In genomic region chr7:72593259-72593658, GRCm38 (mm10) we compare ENCODE assay signal across 20 mouse cellular contexts.
DNase-seq lines count a peak whose midpoint lies in the region; ATAC-seq and TF ChIP-seq lines count a peak whose summit lies in the region.
"Had no signal": no experiment of that assay in that cellular context is flagged by ENCODE, and none has a peak within 500 bp of the region (broad histone marks: within the 10 kb centered on the region; RNA-seq: fewer than 3 reads in every experiment).

No protein-coding gene starts in this region.

- no peak for TF ChIP-seq CTCF in stomach, postnatal 0 days (IDR thresholded peaks at IDR 0.05; ENCODE audit: low read depth)

- no peak overlapping the region for H3K27ac ChIP-seq in forebrain, embryonic 13.5 days
- no peak overlapping the region for H3K27ac ChIP-seq in forebrain, embryonic 11.5 days (ENCODE audit: low read depth, low read length)
- no peak overlapping the region for H3K27ac ChIP-seq in stomach, postnatal 0 days (replicated peaks)
- H3K27ac ChIP-seq: limb, embryonic 13.5 days; liver, embryonic 14.5 days; midbrain, embryonic 10.5 days; neural tube, embryonic 13.5 days had no signal

- H3K4me3 ChIP-seq in forebrain, embryonic 13.5 days = no peak overlapping the region
- no peak overlapping the region for H3K4me3 ChIP-seq in forebrain, embryonic 11.5 days (ENCODE audit: low read depth, low read length)
- no peak overlapping the region for H3K4me3 ChIP-seq in stomach, postnatal 0 days (ENCODE audit: low read depth, low read length)
- H3K4me3 ChIP-seq: hindbrain, embryonic 15.5 days; layer of hippocampus, adult 2 months; limb, embryonic 13.5 days; midbrain, embryonic 10.5 days; neural tube, embryonic 13.5 days had no signal

- H3K27me3 ChIP-seq in forebrain, embryonic 13.5 days = no peaks in the 10 kb centered on the region
- no peaks in the 10 kb centered on the region for H3K27me3 ChIP-seq in forebrain, embryonic 11.5 days (ENCODE audit: control insufficient read depth, insufficient read depth, low read length)
- no peaks in the 10 kb centered on the region for H3K27me3 ChIP-seq in stomach, postnatal 0 days (ENCODE audit: control insufficient read depth, insufficient read depth, low read length)
- H3K27me3 ChIP-seq: hindbrain, embryonic 15.5 days; limb, embryonic 13.5 days; neural tube, embryonic 13.5 days had no signal

- no peak overlapping the region for H3K9ac ChIP-seq in forebrain, embryonic 13.5 days
- no peak overlapping the region for H3K9ac ChIP-seq in forebrain, embryonic 11.5 days (ENCODE audit: low read length)
- H3K9ac ChIP-seq in stomach, postnatal 0 days (ENCODE audit: low read length) = no peak overlapping the region
- H3K9ac ChIP-seq: hindbrain, embryonic 15.5 days; limb, embryonic 13.5 days; liver, embryonic 14.5 days; neural tube, embryonic 13.5 days had no signal

- ATAC-seq in forebrain, embryonic 13.5 days = peak; percentile 63; the same call in 1 of the 2 replicates
- no peak for ATAC-seq in forebrain, embryonic 11.5 days (replicated peaks; ENCODE audit: low FRiP score)
- ATAC-seq in stomach, postnatal 0 days (ENCODE audit: low FRiP score, low TSS enrichment) = no peak
- ATAC-seq: intestine, embryonic 16.5 days had no signal

- H3K36me3 ChIP-seq in forebrain, embryonic 13.5 days (ENCODE audit: poor library complexity, severe bottlenecking) = no peaks in the 10 kb centered on the region
- H3K36me3 ChIP-seq in forebrain, embryonic 11.5 days (ENCODE audit: control insufficient read depth, insufficient read depth, low read length) = no peaks in the 10 kb centered on the region
- H3K36me3 ChIP-seq in stomach, postnatal 0 days (ENCODE audit: control insufficient read depth, insufficient read depth, low read length) = no peaks in the 10 kb centered on the region
- H3K36me3 ChIP-seq: hindbrain, embryonic 15.5 days; limb, embryonic 13.5 days; midbrain, embryonic 10.5 days; neural tube, embryonic 13.5 days had no signal

- DNase-seq in forebrain, embryonic 11.5 days (ENCODE audit: low spot score) = no peak
- peak; percentile 17 for DNase-seq in lung, postnatal 10 days
- DNase-seq in lung, postnatal 25 days (ENCODE audit: low spot score) = no peak
- DNase-seq in brain, adult 2 months (ENCODE audit: low read depth, low spot score) = peak; percentile 31
- peak; percentile 19 to 69 for DNase-seq in cerebellum, postnatal 25 days
- DNase-seq in kidney, postnatal 4 days = no peak
- DNase-seq in stomach, postnatal 0 days (ENCODE audit: low spot score) = no peak
- DNase-seq: adrenal gland, postnatal 25 days; B cell, adult 2 months; embryo, embryonic 11 days; gastrocnemius, postnatal 10 days; thymus, adult 18-20 months had no signal

- H3K9me3 ChIP-seq in forebrain, embryonic 13.5 days (replicated peaks) = no peaks in the 10 kb centered on the region
- H3K9me3 ChIP-seq in forebrain, embryonic 11.5 days (ENCODE audit: control insufficient read depth, low read length) = no peaks in the 10 kb centered on the region
- no peaks in the 10 kb centered on the region for H3K9me3 ChIP-seq in stomach, postnatal 0 days (ENCODE audit: control insufficient read depth, low read length)
- H3K9me3 ChIP-seq: hindbrain, embryonic 15.5 days; limb, embryonic 13.5 days; midbrain, embryonic 10.5 days; neural tube, embryonic 13.5 days had no signal

- no peaks in the 10 kb centered on the region for H3K4me1 ChIP-seq in forebrain, embryonic 13.5 days
- no peaks in the 10 kb centered on the region for H3K4me1 ChIP-seq in forebrain, embryonic 11.5 days (replicated peaks; ENCODE audit: control insufficient read depth, insufficient read depth, low read length)
- H3K4me1 ChIP-seq in stomach, postnatal 0 days (replicated peaks; ENCODE audit: control insufficient read depth, insufficient read depth) = no peaks in the 10 kb centered on the region
- H3K4me1 ChIP-seq: limb, embryonic 13.5 days; midbrain, embryonic 10.5 days had no signal

- 75% methylated on average over 1 of the region's 1 CpGs for WGBS in forebrain, embryonic 13.5 days
- WGBS in forebrain, embryonic 11.5 days = 95% methylated on average over 1 of the region's 1 CpGs
- WGBS in stomach, postnatal 0 days = 50% methylated on average over 1 of the region's 1 CpGs

- TF ChIP-seq EP300 in stomach, postnatal 0 days (optimal IDR thresholded peaks at IDR 0.05) = no peak

- no peak overlapping the region for H3K4me2 ChIP-seq in forebrain, embryonic 13.5 days
- H3K4me2 ChIP-seq in forebrain, embryonic 11.5 days (ENCODE audit: low read depth, low read length, severe bottlenecking) = no peak overlapping the region
- H3K4me2 ChIP-seq in stomach, postnatal 0 days (replicated peaks; ENCODE audit: low read depth) = no peak overlapping the region
- H3K4me2 ChIP-seq: hindbrain, embryonic 15.5 days; limb, embryonic 13.5 days; neural tube, embryonic 13.5 days had no signal

Comparison
In these comparisons a context has a peak if more than half of its experiments do, and no peak if none do; other contexts are left out.
1. DNase-seq: peak in lung, postnatal 10 days (single experiment), brain, adult 2 months (single experiment) and cerebellum, postnatal 25 days (2 of 2); none in forebrain, embryonic 11.5 days (single experiment), lung, postnatal 25 days (single experiment), kidney, postnatal 4 days (0 of 2) and stomach, postnatal 0 days (single experiment).